Mouse (Mus musculus) adrenal gland, adult 10 weeks (tissue): ENCODE results near the gene Cmip. TPM values are rescaled to one million over a fixed set of nuclear protein-coding genes. Genes with fewer than 3 reads are reported as not detected.

ENCODE experiments used
- polyA plus RNA-seq: library from polyadenylated mRNA; stranded (reverse); fragments of 350-450 nt; fragmentation: Illumina TruSeq; extraction: RNeasy Lipid Tissue Mini Kit (QIAGEN cat#74804); gene quantifications from one replicate; pipeline ENCODE4 v1.2.3, GENCODE M21; 2014; ENCODE audit warnings: low read depth, low replicate concordance

The Cmip gene
- polyA plus RNA-seq = 3.8 TPM

DNA sequence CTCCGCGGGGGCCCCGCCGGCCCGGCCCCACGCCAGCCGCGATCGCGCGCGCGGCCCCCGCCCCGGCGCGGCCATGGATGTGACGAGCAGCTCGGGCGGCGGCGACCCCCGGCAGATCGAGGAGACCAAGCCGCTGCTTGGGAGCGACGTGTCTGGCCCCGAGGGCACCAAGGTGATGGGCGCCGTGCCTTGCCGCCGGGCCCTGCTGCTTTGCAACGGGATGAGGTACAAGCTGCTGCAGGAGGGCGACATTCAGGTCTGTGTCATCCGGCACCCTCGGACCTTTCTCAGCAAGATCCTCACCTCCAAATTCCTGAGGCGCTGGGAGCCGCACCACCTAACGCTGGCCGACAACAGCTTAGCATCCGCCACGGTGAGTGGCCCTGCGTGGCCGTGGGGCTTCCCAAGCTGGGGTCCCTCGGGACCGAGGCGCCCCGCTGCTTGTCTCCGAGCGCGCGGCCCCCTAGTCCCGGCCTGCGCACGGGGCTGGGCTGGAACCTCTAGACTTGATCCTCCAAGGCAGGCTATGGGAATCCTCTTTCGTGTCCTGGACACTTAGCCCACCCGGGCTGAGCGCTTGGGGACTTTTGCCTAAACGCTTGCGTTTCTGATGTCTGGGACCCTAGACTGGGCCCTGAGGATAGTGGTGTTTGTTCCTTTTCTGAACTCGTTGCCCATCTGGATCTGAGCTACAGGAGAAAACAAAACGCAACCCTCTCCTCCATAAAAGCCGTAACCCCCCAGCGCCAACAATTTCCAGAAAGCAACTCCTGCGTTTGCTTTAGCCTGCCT, at the start of gene Cmip:
Gene Cmip (plus strand): TSS at position 36 of the 792 bp plus-strand sequence.

DNA sequence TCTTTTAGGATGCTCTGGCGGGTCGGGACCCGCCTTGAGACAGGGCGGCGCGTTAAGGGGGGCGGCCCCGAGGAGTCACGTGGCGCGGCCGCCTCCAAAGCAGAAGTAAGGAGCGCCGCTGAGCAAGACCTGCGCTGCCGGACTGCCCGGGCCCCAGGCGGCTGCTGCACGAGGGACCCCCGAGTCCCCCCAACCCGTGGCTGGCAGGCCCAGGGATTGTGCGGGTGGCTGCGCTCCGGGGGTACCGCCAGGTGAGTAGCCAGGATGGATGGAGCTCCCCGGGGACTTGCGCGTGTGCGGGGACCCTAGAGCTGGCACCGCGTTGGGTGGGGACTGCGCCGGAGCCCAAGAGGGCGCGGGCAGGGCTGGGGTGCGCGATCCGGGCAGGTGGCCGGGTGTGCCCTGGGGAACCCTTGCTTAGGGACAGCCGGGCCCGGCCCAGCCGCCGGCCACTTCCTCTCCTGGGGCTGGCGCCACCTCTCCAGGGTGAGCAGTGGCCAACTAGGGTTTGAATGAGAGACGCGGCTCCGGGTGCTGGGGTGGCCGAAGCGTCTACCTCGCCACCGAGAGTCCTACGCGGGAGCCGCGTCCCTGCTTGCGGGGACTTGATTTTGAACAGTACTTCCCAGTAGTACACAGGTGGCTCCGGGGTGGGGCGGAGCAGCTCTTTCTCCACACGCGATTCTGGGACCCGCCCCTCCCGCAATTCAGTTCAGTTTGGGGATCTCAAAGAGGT, 241.5 kb downstream of the Cmip start, which contains the start of gene Plcg2:
Gene Plcg2 (plus strand): TSS at position 113 of the 736 bp plus-strand sequence.

Other genes starting within 250 kb of the Cmip start
- not detected for gene Pkd1l2, start 174.6 kb upstream of the Cmip start, polyA plus RNA-seq
- gene Bco1, start 161.2 kb upstream of the Cmip start, polyA plus RNA-seq = not detected
- gene Gan, start 98.9 kb upstream of the Cmip start, polyA plus RNA-seq = 5.0 TPM
- gene Plcg2, start 241.2 kb downstream of the Cmip start, polyA plus RNA-seq = 1.2 TPM